Mouse (Mus musculus) left cerebral cortex, postnatal 4 days (tissue): ENCODE results near the gene Ankdd1a. TPM values are rescaled to one million over a fixed set of nuclear protein-coding genes. Genes with fewer than 3 reads are reported as not detected.

Source experiments
- DNase-seq: peaks from one replicate; pipeline ENCODE4 v3.0.0-alpha.2; 2022
- intact Hi-C: fragments of 180-260 bp; cut with DNase I; formaldehyde crosslinking; loops from one replicate; pipeline ENCODE4 v1.15.1; 2025
- total RNA-seq, 2 experiments: library from RNA; stranded (reverse); gene quantifications; 2 replicates each; pipeline ENCODE4 v1.2.3; 2021

The Ankdd1a gene
- total RNA-seq, 2 experiments from 2014 or later = 1.3 to 2.1 TPM

GRCm38 (mm10) chr9:65512520-65512919 lies 7.5 kb downstream of the Ankdd1a start:
- no peak for DNase-seq
- intact Hi-C loops = no loop called here

- DNase-seq = no peak
- intact Hi-C loops = no loop called here
Observed at GRCm38 (mm10) chr9:65508449-65508848, 11.5 kb downstream of the Ankdd1a start.

DNA sequence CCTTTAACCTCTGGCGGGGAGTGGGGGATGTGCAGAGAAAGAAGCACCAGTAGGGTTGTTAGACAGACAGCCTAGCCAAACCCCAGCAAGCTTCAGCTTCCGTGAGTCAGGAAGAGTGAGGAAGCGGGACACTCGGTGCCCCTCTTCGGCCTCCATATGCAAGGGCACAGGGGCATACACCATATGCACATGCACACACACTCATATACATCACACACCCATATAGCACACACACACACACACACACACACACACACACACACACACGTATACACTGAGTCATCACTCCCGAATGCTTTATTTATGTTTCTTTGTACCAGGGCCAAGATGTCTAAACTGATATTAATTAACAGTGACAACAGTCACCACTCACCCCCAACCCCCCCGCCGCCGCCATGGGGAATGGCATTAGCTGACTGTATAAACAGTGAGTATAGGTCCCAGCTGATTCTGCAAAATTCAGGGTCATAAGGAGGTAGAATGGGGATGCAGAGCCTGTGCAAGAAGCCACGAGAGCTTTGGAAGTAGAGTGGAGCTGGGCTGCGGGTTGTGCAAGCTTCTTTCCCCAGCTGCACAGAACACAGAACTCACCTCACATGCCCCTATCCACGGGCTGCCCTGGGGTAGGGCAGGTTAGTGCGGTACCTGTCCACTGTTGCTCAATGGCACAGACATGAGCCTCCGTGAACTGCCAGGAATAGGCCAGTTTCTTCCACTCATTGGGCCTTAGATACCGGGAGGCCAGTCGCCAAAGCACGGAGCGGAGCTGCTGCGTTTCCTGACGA lies 17.1 kb downstream of the Ankdd1a start:
- DNase-seq = no peak
- intact Hi-C loops = no loop called here

- DNase-seq = peak; percentile 58
- intact Hi-C loops = no loop called here
Observed at GRCm38 (mm10) chr9:65502146-65502545, 17.8 kb downstream of the Ankdd1a start.

- DNase-seq = no peak
- intact Hi-C loops = no loop called here
Observed at GRCm38 (mm10) chr9:65492851-65493250, 27.1 kb downstream of the Ankdd1a start.

- intact Hi-C loops = no loop called here
- DNase-seq = no peak
Observed at GRCm38 (mm10) chr9:65492351-65492750, 27.6 kb downstream of the Ankdd1a start.

- DNase-seq = no peak
- intact Hi-C loops = no loop called here
Observed at GRCm38 (mm10) chr9:65491476-65491875, 28.5 kb downstream of the Ankdd1a start.

DNA sequence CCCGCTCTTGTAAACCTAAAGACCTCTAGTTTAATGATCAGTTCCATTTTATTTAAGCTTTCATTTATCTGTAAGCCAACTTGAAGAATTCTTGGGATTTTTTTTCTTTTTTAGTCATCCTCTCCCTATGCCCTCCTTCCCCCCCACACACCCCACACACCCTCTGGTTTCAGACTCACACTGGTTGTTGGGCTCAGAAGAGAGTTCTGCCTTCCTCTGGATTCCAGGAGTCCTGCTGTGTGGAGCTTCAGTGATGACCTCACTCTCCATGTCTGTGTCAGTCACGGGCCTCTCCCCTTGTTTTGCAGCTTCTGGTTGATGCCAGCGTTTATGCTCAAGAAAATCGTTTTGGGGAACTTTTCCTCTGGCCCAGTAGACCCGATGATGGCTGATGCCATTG lies 39.9 kb downstream of the Ankdd1a start:
- intact Hi-C loops = no loop called here
- DNase-seq = no peak

- intact Hi-C loops = no loop called here
- DNase-seq = no peak
Observed at GRCm38 (mm10) chr9:65479158-65479557, 40.8 kb downstream of the Ankdd1a start.

- DNase-seq = no peak
- intact Hi-C loops = no loop called here
Observed at GRCm38 (mm10) chr9:65472769-65473168, 47.2 kb downstream of the Ankdd1a start.

GRCm38 (mm10) chr9:65467686-65468085 lies 52.3 kb downstream of the Ankdd1a start:
- intact Hi-C loops = no loop called here
- DNase-seq = no peak

GRCm38 (mm10) chr9:65465241-65465640 lies 54.8 kb downstream of the Ankdd1a start:
- intact Hi-C loops = no loop called here
- DNase-seq = no peak

- DNase-seq = peak; percentile 21
- intact Hi-C loops = no loop called here
Observed at GRCm38 (mm10) chr9:65464161-65464560, 55.8 kb downstream of the Ankdd1a start.

- intact Hi-C loops = no loop called here
- DNase-seq = no peak
Observed at GRCm38 (mm10) chr9:65462544-65462943, 57.4 kb downstream of the Ankdd1a start.

DNA sequence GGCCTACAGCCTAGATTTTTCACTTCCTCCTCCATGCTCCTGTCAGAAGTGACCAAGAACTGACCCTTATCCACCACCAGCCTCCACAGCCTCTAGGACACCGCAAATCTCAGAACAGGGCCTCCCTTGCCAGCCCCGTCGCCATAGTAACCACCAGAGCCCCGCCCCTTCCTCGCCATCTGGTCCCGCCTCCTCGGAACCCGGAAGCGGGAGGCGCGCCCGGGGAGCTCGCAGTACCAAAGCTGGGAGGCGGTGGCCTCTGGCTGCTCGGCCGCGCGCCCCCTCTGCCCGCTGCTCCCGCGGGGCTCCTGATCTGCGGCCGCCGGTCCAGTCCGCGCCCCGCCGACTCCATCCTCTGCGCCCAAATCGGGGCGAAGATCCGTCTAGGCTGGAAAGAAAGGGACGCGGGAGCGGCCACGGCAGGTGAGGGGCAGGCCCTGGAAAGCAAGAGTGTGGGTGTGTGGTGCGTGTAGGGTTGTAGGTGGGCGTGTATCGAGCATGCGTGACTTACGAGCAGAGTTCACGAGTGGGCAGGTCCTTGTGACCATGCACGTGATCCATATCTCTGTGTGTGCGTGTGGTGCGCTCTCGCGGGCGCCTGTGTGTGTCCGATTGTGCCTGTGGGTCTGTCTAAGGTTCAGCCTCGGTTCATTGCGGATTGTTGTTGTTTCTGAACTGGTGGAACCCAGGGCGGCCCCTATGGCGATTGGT lies 59.1 kb downstream of the Ankdd1a start, which contains the start of gene Spg21:
TSS of gene Spg21 (plus strand) at position 216 of the 711 bp plus-strand sequence.
- intact Hi-C loops = no loop called here
- DNase-seq = peak; percentile 97

GRCm38 (mm10) chr9:65460198-65460597 lies 59.8 kb downstream of the Ankdd1a start:
- intact Hi-C loops = no loop called here
- DNase-seq = no peak

GRCm38 (mm10) chr9:65458975-65459374 lies 61.0 kb downstream of the Ankdd1a start:
- DNase-seq = no peak
- intact Hi-C loops = no loop called here

- no peak for DNase-seq
- intact Hi-C loops = no loop called here
Observed at GRCm38 (mm10) chr9:65447951-65448350, 72.0 kb downstream of the Ankdd1a start.

- intact Hi-C loops = no loop called here
- DNase-seq = no peak
Observed at GRCm38 (mm10) chr9:65444692-65445091, 75.3 kb downstream of the Ankdd1a start.
